Mouse (Mus musculus) bone marrow, adult 2 months (tissue): ENCODE data around the gene Olfr385. TPM values are rescaled to one million over a fixed set of nuclear protein-coding genes. Genes with fewer than 3 reads are reported as not detected.
"Not testable (repeated sequence)": the region's sequence is repeated elsewhere in the genome, so short reads cannot be mapped to it uniquely, and the experiment has no call there.

ENCODE experiments used
- H3K27ac ChIP-seq: fragments of 200-500 bp; 2 replicates; pipeline ENCODE4 v1.5.1; 2012; ENCODE audit warnings: low read depth, mild to moderate bottlenecking, control low read depth, inconsistent platforms, low read length; ENCODE audit not compliant: control insufficient read depth, poor library complexity, insufficient read depth
- H3K4me1 ChIP-seq: fragments of 200-500 bp; 2 replicates; pipeline ENCODE4 v1.6.1; 2011; ENCODE audit warnings: low read length; ENCODE audit not compliant: control insufficient read depth, insufficient read depth
- H3K4me3 ChIP-seq: fragments of 200-500 bp; replicated peaks from 2 replicates; pipeline ENCODE3; 2011; ENCODE audit warnings: mild to moderate bottlenecking, low read depth, low read length, control low read depth; ENCODE audit not compliant: control insufficient read depth
- CTCF ChIP-seq: fragments of 200-500 bp; IDR thresholded peaks from 2 replicates; pipeline ENCODE4 v1.5.1; 2011; ENCODE audit warnings: low read length, control low read depth; ENCODE audit not compliant: control insufficient read depth, insufficient read depth
- POLR2A ChIP-seq: fragments of 200-500 bp; IDR thresholded peaks from 2 replicates; pipeline ENCODE4 v1.6.1; 2011; ENCODE audit warnings: low read depth, mild to moderate bottlenecking, control low read depth, low read length, borderline replicate concordance; ENCODE audit not compliant: control insufficient read depth
- WGBS: fragments of 180-500 bp; shearing (Covaris S2); methylation state at CpG from one replicate; pipeline ENCODE4 v1.1.7; 2018; 5-methylcytosine and 5-hydroxymethylcytosine counted together
- polyA plus RNA-seq: library from polyadenylated mRNA; stranded (reverse); fragments of >200 nt; gene quantifications from 2 replicates; pipeline ENCODE4 v1.2.4, GENCODE M21; 2011; ENCODE audit warnings: low replicate concordance; ENCODE audit not compliant: missing spikeins, insufficient read depth, insufficient read length

Olfr385 gene
- polyA plus RNA-seq, result not detected in 2 replicates

DNA sequence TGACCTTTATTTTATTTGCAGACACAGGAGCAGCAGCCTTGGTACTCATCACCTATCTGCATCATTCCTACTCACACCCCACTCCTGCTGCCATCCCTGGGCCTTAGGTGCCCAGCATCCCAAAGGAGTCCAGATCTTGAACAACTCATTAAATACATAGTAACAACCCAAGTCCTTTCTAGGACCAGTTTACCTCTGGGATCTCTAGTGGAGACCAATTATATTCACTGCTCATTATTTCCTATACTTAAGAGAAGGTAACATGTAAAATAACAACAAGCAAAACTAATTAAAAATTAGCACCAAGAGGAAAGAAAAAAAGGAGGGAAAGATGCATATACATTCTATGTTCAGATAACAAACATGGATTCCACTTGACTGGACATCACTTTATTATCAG is at the start of gene Olfr385:
TSS of gene Olfr385 (minus strand) at position 101 of the 400 bp plus-strand sequence.
- Histone ChIP-seq H3K27ac (no peak within 1 kb of the TSS), H3K4me1 (no peaks in the 10 kb centered on the region), H3K4me3 (no peak within 1 kb of the TSS)
- TF ChIP-seq POLR2A (no peak), CTCF (no peak)

DNA sequence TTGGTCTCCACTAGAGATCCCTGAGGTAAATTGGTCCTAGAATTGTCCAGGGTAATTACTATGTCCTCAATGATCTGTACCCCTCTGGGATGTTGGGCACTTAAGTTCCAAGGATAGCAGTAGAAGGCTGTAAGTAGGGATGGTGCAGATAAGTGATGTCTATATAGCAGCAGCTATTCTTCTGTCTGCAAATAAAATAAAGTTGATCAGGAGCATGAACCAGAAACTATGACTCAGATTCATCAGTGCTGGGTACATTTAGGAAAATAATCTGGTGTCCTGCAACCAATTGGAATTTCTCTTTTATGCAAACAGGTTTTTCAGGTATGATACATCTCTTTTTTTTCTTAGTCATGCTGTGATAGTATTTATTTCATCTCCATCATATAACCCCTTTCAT is 5.5 kb upstream of the Olfr385 start, which contains the start of gene Olfr384:
TSS of gene Olfr384 (plus strand) at position 301 of the 400 bp plus-strand sequence.
- no peak for TF ChIP-seq CTCF
- TF ChIP-seq POLR2A, result no peak
- Histone ChIP-seq H3K4me3 (no peak within 1 kb of the TSS), H3K4me1 (no peaks in the 10 kb centered on the region), H3K27ac (no peak within 1 kb of the TSS)

DNA sequence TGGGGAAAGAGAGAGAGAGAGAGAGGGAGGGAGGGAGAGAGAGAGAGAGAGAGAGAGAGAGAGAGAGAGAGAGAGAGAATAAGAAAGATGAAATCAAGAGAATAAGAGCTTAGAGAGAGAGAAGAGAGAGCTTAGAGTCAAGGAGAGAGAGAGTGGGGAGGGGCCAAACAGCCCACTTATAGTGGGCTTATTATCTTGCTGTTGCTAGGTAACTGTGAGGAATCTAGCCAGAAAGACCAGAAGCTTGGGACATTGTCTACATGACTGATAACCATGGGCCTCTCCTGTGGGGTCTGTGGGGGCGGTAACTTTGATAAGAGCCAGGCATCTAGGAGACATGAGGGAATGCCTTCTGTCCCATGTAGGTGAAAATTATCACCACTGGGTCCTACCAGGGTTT is 9.6 kb downstream of the Olfr385 start:
- not testable (repeated sequence) for H3K4me1 ChIP-seq, H3K27ac ChIP-seq, H3K4me3 ChIP-seq
- WGBS, result 64% methylated on average over 1 of the region's 1 CpGs

DNA sequence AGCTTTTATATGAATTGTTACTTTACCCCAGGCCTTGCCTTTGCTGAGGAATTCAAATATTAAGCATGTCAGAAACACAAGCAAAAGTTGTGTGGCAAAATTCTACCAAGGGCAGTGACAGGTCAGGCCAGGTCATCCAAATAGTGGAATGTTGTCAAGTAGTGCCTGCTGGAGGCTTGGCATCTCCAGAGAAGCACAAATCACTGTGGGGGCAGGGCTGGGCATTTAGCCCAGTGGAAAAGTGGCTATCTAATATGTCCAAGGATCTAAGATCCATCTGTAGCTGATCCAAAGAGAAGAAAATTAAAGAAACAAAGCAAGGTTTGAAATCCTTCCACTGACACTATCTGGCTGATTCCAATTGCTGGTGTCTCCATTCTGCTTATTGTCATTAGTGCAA is 12.9 kb downstream of the Olfr385 start:
- Histone ChIP-seq H3K4me1 (no peaks in the 10 kb centered on the region), H3K27ac (no peak overlapping the region), H3K4me3 (no peak overlapping the region)
- TF ChIP-seq CTCF (no peak), POLR2A (no peak)

Other genes with a start within 250 kb of the Olfr385 start
- not detected in 2 replicates for gene Olfr20, start 242.2 kb downstream of the Olfr385 start, polyA plus RNA-seq
- gene Olfr376, start 221.8 kb downstream of the Olfr385 start, polyA plus RNA-seq, result not detected in 2 replicates
- not detected in 2 replicates for gene Olfr1, start 193.4 kb downstream of the Olfr385 start, polyA plus RNA-seq
- not detected in 2 replicates for gene Olfr378, start 164.5 kb downstream of the Olfr385 start, polyA plus RNA-seq
- gene Olfr380, start 135.5 kb downstream of the Olfr385 start, polyA plus RNA-seq, result not detected in 2 replicates
- gene Olfr381, start 101.4 kb downstream of the Olfr385 start, polyA plus RNA-seq, result 0.36 TPM in 1 of 2 replicates, not detected in the other
- gene Olfr382, start 75.8 kb downstream of the Olfr385 start, polyA plus RNA-seq, result not detected in 2 replicates
- gene Olfr384, start 5.6 kb upstream of the Olfr385 start, polyA plus RNA-seq, result not detected in 2 replicates
- gene Zfp735, start 95.8 kb upstream of the Olfr385 start, polyA plus RNA-seq, result not detected in 2 replicates
- gene Olfr389, start 187.7 kb upstream of the Olfr385 start, polyA plus RNA-seq, result not detected in 2 replicates
- gene Olfr390, start 190.0 kb upstream of the Olfr385 start, polyA plus RNA-seq, result 0.52 and 0.72 TPM in 2 replicates
- gene Olfr391-ps, start 210.0 kb upstream of the Olfr385 start, polyA plus RNA-seq, result not detected in 2 replicates
- not detected in 2 replicates for gene Olfr392, start 224.0 kb upstream of the Olfr385 start, polyA plus RNA-seq